Mouse (Mus musculus): ENCODE measurements around the gene Babam2.

The Babam2 gene

DNA sequence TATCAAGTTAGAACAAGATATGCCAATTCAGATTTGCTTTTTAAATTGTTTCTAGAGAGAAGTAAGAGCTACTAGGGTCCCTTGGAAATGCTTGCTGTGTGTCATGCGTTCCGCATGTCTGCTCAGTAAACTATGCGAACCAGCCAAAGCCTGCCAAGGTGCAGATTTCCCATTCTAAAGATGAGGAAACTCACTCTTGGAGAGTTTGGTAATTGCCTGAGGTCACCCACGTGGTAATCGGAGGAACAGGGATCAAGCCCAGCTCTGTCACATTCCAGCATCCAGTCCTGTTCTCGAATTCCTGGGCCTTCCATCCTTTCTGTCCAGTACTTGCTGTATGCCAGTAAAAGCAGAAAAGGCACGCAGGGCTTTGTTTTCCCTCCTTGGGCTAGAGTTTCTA, 345.7 kb downstream of the Babam2 start:
- no peak for DNase-seq (ENCODE audit: low read depth)

DNA sequence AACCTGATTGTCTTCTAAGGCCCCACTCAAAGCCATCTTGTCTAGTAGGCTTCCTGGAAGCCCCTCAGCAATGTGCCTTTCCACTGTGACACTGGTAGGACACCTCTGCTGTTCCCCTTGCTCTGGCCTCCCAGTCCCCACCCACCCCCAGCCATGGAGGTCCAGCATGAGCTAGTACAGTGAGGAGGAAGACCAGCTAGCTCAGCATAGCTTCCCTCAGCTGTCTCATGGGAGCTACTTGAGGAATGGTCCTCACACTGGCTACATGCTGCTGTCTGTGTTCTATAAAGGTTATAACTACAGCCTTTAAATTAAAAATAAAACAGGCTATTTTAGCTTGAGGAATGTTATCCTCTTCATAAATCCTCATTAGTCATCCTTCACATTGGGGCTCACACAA, 346.5 kb downstream of the Babam2 start:
- DNase-seq (ENCODE audit: low read depth): no peak

DNA sequence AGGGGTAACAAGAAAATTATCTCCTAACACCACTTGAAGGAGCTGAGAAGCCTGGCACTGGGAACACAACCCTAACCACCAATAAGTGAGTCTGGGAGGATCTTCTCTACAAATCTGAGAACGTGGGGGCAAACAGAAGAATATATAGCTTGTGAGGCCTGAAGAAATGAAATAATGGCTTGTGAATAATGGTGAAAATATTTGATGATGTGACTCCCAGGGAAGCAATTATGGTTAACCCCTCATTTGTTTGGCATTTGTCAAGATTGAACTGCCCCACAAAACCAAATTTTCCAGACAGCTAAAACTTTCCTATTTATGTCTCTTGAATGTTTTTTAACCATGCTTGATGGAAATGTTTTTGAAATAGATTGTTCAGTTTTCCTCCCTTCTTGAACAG, 354.4 kb downstream of the Babam2 start:
- no peak for DNase-seq (ENCODE audit: low read depth)

DNA sequence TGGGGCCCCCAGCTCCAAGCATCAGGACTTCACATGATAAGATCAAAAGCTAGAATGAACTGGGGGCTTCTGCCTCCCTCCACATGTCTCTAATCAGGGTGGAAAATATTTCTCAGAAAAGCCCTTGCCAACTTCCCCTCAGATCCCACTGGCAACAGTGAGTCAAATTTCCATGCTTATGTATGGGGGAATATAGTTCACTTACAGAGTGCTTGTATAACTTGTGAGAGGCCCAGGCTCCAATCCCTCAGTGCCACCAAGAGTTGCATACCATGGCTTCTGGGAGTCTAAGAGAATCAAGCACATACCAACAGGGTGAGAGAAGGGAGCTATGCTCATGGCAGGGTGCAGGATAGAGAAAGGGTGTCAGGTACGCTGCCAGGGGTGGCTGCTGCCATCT, 355.0 kb downstream of the Babam2 start:
- DNase-seq (ENCODE audit: low read depth): no peak

- no peak for DNase-seq (ENCODE audit: low read depth)
These were observed 356.0 kb downstream of the Babam2 start for GRCm38 (mm10) chr5:32053476-32053875.

DNA sequence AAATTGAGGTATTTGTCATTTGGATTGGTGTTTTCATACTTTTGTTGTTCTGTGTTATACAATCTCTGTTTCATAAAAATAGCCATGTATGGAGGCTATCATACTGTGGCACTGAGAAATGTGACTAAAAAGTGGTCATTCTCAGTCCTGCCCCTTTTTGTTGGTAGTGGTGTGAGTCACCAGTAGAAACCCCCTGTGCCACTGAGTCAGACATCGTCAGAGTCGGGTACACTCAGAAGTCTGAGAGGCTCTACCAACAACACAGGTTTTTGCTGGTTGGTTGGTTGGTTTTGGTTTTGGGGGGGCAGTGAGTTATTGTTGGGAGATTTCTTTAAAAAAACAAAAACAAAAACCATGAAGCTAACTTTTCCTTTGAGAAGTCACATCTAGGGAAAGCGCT, 358.2 kb downstream of the Babam2 start:
- DNase-seq (ENCODE audit: low read depth): no peak

- no peak for DNase-seq (ENCODE audit: low read depth)
These were observed 358.6 kb downstream of the Babam2 start for GRCm38 (mm10) chr5:32056126-32056525.

- DNase-seq (ENCODE audit: low read depth): no peak
These were observed 361.2 kb downstream of the Babam2 start for GRCm38 (mm10) chr5:32058481-32059253.

DNA sequence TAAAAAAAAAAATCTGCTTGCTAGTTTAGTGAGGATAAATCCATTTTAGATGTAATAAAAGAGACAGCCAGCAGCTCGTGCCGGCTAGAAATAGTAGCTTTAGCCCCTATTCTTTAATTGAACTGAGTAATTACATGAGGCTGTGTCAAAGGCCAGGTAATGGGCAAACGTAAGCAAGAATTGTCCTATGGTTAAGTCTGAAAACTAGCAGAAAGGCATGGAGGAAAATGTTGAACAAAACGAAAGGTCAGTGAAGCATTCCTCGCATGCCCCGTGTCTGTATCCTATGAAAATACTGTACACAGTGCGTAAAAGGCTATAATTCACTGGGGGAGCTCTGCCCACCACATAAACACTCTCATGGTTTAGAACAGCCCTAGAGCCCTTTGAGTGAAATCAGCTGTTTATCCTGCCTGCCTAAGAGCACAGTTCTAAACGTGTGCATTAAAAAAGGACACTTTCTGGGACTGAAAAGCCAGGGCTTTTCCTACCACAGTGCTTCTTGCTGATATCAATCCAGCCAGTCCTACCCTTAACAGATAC, 361.8 kb downstream of the Babam2 start:
- DNase-seq (ENCODE audit: low read depth): no peak

GRCm38 (mm10) chr5:32060485-32060884, 363.0 kb downstream of the Babam2 start:
- no peak for DNase-seq (ENCODE audit: low read depth)

DNA sequence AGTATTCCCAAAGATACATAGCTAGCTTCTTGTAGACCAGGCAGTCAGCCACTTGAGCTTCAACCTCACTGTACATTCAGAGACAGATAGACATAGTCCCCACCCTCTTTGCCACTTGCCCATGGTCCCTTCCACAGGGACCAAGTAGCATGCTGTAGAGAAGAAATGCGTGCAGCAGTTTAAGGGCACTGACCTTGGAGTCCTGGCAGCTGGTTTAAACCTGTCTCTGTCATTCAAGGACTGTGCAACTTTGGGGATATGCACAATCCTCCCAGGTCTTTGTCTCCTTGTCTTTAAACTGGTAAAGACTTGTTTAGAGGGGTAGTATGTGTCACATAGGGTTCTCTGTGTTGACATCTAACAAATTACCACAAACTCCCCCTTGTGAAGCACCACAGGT, 364.4 kb downstream of the Babam2 start:
- no peak for DNase-seq (ENCODE audit: low read depth)

DNA sequence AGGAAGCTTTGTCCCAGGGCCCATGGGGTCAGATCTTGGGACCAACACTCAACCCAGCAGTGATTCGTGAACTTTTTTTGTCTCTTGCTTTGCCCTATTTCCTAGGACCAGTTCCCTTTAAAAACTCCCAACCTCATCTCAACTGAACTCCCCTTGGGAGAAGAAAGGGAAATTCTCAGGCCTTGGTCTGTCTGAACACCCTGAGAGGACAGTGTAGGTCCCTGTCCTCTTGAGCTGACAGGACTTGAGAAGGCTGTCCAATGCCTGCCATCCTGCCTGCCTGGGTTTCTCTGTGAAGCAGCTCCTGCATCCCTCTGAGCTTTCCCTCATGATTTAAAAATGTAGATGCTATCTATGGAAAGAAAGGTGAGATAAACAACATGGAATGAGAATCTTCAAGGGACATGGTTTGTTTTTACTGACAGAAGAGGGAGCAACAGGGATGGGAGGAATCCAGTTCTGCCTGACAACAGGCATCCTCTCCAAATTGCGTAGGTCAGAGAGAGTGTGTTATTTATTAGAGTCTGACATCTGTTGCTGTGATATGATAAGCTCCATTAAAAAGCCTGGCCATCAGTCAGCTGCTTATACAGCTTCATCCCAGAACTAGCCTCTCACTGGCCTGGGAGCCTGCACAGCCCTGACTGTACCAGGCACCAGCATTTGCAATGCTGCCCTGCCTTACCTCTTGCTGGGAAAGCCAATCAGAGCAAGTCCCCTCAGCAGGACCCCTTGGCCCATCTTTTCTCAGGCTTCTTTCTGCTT, 367.0 kb downstream of the Babam2 start:
- DNase-seq (ENCODE audit: low read depth): no peak

DNA sequence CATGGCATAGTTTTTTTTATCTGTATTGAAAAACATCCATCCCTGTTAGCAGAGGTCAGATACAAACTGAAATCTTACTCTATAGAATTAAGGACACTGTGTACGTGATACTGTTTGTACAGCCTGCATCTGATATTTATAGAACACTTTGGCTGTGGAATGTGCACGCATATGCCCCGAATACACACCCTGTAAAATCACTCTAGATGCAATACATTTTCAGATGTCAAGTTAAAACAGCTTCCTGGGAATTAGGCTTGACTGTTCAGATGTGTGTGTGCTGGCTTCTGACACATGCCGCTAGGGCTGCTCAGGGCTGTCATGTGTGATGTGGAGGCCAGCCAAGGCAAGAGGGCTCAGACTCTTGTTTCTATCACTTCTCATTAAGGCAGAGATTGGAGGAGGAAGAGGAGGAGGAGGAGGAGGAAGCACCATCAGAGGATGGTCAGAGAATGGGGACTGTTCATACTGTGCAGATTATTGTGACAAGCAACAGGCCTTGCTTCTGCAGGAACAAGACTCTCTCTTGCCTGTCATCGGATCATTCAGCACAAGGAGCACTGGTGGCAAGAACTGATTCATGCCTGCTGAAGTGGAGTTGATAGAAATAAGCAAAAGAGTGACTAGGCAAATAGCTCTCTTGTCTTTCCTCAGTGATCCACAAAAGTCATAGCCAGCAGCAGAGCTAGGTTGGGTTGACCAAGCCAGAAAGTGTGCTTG, 368.7 kb downstream of the Babam2 start:
- no peak for DNase-seq (ENCODE audit: low read depth)

DNA sequence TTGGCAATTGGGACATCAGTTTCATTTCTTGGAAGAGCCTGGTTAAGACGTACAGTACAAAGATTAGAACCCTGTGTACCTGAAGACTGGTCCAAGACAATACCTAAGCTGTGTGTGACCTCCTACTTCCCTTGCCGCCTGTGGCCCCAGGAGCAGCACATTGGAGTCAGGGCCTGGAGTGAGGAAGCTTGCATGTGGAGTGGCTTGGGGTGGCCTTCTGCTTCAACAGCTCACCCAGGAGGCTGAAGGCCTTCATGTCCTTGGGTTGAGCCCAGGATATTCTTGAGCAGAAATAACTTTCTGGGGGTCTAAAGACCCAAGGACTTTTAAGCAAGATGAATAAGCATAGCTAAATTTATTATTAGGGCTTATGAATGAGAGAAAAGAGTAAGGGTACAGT, 369.4 kb downstream of the Babam2 start:
- no peak for DNase-seq (ENCODE audit: low read depth)

GRCm38 (mm10) chr5:32068616-32069015, 371.1 kb downstream of the Babam2 start:
- DNase-seq (ENCODE audit: low read depth): no peak

DNA sequence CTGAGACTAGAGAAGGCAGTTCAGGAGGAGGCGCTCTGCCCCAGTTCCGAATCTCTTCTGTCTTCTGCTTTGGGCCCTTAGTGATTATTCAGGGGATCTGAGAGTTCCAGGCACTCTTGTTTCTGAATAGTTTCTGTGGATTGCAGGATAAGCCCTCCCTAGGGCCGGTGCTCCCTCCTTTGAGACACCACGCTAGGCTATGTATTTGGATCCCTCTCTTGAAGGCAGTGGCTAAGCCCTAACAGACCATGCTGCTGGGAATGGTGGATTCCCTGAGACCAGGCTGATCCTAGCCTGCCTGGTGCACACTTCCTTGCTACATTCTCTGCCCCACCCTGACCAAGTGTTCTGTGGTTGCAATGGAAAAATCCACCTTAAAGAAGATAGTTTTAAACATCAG, 371.6 kb downstream of the Babam2 start:
- no peak for DNase-seq (ENCODE audit: low read depth)

DNA sequence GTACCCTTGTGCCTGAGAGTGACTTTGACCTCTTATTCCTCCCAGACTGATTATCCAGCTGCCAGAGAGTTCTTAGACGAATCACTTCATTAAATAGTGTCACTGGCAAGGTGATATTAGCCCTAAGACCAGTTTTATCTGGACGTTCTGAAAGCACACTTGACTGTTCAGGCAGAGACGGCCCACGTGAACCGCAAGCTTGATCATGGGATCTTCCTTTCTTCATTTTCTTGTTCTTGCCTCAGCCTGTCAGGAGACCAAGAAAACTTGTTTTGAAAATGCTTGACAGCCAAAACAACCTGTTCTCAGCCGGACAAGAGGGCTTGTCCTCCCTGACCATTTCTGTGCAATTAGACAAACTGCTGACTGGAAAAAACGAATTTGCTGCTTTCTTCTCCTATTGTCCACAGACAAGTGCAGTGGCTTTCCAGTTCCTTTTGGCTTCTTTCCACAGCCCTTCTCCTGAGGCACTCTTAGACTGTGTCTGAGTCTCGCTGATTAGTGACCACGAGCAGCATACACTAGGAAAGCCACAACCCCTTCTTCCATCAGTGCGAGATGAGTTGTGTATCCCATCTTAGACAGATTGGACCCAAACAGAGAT, 372.2 kb downstream of the Babam2 start:
- DNase-seq (ENCODE audit: low read depth): no peak

DNA sequence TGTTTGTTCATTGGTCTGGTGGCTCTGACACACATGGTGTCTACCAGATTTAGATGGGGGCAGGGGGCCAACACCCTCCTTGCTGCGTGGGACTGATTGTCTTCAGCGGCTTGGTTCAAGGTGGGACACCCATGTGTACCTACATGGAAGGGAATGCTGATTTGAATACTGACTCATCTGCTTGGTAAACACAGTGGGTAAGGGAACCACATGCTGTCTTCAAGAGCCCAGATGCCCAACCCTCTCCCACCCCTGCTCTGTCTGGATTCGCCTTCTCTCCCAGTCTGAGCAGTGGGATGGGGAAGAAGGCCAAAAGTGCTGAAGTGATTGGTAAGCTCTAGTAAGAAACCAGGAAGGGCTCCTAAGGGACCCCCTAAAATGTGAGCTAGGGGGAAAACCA, 373.3 kb downstream of the Babam2 start:
- DNase-seq (ENCODE audit: low read depth): no peak

DNA sequence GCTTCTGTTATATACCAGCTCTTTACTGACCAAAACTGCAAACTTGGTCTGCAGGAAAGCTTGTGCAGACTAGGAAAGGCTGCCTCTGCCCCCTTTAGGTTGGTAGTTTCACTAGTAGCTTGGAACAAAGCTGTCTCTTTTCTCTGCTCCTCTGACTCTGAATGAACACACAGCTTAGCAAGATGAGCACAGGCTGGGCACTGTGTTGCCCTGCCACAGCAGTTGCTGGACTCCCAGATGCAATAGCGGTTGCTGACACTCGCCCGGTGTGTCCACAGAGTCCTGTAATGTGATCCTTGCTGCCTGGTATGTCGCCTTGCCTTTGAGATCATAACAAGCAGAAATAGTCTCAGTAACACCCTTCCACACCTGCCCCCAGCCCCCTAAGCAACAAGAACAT, 373.8 kb downstream of the Babam2 start:
- DNase-seq (ENCODE audit: low read depth): no peak

GRCm38 (mm10) chr5:32071824-32072223, 374.3 kb downstream of the Babam2 start:
- DNase-seq (ENCODE audit: low read depth): no peak

GRCm38 (mm10) chr5:32072877-32073276, 375.4 kb downstream of the Babam2 start:
- no peak for DNase-seq (ENCODE audit: low read depth)

GRCm38 (mm10) chr5:32074053-32074452, 376.6 kb downstream of the Babam2 start:
- DNase-seq (ENCODE audit: low read depth): no peak
